Mouse (Mus musculus): ENCODE data around the gene Rcbtb1.
"Not testable (repeated sequence)": the region's sequence is repeated elsewhere in the genome, so short reads cannot be mapped to it uniquely, and the experiment has no call there.

The Rcbtb1 gene

DNA sequence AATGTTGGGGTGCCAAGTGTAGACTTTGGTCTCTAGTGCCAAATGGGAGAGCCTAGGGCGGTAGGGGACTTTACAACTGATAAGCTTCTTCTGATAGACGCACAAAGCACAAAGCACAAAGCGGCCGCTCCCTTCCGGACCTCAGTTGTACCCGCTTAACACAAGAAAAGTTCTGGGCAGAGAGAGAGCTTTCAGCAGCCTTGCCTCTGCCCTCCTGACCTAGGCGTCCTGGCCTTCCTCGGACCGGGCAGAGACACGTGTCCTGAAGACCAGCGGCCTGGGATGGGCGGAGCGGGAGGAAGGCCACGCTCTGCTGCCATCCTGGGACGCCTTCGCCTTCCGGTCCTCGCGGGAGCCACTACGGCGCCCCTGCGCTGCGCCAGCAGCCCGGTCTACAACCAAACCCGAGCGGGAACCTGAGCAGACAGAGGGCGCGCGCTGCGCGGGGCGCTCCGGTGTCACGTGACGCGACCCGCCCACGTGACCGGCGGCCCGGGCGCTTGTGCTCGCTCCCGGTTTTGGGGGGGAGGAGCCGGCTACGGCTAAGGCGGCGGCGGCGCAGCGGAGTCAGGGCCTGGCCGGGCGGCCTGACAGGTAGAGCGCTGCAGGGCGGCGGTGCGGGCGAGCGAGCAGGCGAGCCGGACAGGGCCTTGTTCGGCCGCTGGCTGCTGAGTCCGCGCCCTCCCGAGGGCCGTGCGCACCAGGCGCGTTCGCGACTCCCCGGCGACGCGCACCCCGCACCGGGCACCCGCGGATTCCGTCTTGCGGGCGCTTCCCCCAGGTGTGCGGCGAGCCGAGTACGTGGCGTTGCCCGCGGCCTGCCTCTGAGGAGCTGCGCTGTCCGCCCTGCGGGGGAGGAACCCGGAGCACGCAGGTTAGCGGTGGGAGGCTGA lies at the start of gene Rcbtb1:
TSS of gene Rcbtb1 (plus strand) at position 499 of the 893 bp plus-strand sequence.
- DNase-seq = peak; percentile 97

DNA sequence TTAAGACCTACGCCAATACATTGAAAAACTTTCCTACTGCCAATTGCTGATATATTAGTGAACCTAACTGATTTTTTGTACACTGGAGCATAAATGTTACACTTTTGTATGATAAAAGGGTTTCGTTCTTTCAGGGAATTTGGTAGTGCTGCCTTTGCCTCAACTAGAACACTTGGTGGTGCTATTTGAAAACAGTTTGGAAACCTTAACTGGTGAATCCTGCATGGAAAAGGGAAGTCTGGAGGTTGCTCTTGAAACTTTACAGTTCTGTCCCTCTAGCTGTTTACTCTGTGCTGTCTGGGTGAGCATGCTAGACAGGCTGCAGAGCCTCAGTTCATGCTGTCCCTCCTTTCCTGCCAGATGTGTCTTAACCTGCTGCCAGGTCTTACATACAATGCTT lies 45.4 kb upstream of the Rcbtb1 start:
- DNase-seq = no peak

DNA sequence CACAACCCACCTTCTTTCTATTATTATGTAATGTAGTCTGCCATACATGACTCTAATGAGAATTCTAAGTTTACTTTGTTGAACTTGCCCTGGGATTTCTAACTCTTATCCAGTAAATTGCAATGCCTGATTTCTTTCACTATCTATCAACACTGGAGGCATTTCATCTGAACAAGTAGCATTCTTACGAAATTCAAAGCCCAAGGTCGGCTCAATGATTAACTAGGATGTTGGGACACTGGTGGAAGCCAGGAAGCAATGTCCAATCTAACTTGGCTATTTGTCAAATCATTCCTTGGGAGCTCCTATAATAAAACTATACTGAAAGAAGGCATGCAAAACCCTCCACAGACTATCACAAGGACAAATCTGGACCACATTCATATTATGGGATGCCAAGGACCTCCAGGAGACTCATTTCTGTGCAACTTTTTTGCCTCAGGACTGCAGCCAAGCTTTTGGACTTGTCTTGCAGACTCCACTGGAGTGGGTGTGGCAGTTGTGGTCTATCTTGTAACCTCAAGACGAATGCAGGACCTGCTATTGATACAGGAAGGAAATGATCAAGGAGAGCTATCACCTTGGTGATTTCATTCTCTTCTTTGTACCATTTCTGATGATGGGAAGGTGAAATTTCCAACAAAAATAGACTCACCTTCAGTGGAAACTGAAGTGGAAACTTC lies 43.9 kb upstream of the Rcbtb1 start:
- DNase-seq = no peak

DNA sequence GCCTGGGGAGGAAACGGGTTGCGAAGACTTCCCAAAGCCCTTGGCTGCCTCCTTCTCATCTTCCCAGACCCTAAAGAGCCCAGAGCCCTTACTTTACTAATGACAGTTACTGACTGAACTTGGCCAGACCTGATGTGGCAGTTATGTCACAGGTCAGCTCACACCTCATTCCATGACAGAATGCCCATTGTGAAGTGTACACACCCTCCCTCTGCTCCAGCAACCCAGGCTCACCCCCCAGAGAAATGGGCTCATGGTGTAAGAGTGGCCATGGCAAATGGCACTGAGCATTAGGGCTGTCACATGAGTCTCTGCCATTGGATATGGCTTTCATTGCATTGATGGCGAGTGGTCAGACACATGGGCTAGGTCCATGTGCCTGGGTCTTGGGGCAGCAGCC lies 22.4 kb upstream of the Rcbtb1 start, which contains the start of gene Gm5142:
TSS of gene Gm5142 (minus strand) at position 101 of the 400 bp plus-strand sequence.
- no peak for DNase-seq

- no peak for DNase-seq
These were observed 18.3 kb upstream of the Rcbtb1 start for GRCm38 (mm10) chr14:59182732-59183131.

DNA sequence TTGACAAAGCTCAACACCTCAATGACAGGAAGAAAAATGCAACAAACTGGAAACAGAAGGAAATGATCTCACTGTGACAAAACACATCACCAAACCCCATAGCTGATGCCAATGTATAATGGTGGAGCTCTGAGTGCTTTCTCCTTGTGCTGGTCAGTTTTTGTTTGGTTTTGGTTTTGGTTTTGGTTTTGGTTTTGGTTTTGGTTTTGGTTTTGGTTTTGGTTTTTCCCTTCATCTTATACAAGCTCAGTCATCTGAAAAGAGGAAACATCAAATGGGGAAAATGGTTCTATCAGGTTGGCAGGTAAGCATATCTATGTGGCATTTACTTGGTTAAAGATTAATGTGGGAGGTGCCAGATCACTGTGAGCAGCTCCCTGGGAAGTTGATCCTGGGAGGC lies 15.5 kb upstream of the Rcbtb1 start:
- no peak for DNase-seq

GRCm38 (mm10) chr14:59186121-59186520 lies 14.9 kb upstream of the Rcbtb1 start:
- no peak for DNase-seq

- DNase-seq = no peak
These were observed 701 bp downstream of the Rcbtb1 start for GRCm38 (mm10) chr14:59201604-59202215.

DNA sequence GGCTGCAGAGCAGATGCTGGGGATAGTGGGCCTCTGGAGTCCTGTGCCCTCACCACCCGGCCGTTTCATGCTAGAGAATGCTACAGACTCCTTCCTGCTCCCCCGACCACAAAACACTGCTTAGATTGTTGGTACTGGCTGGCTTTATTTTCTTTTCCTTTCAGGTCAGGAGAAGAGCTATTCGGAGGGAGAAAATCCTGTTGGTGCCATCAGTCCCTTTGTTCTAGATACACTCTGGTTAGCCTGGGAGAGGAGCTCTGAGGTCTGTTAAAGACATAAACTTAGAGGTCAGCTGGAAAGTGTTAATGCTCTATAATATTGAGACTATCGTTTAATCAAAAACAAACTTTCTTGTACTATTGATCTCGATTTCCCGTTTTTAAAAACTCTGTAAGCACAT lies 4.5 kb downstream of the Rcbtb1 start:
- no peak for DNase-seq

- no peak for DNase-seq
These were observed 5.1 kb downstream of the Rcbtb1 start for GRCm38 (mm10) chr14:59205976-59206583.

DNA sequence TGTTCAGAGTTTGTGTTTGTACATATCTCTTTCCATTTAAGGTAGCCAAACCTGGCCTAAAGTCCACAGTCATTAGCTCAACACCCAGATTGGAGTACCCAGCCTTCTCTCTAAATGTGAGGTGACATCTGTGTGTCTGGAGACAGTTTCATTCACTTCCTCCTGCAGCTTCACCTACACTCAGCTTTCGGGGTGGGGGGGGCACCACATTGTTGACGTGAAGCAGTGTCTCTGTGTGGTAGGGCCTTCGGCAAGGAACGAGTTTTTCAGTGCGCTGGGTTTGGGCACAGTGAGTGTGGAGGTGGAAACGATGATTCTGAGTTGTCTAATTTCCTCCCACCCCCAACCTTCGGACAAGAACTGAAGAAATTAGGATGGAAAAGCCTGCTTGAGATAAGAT lies 8.0 kb downstream of the Rcbtb1 start:
- no peak for DNase-seq

DNA sequence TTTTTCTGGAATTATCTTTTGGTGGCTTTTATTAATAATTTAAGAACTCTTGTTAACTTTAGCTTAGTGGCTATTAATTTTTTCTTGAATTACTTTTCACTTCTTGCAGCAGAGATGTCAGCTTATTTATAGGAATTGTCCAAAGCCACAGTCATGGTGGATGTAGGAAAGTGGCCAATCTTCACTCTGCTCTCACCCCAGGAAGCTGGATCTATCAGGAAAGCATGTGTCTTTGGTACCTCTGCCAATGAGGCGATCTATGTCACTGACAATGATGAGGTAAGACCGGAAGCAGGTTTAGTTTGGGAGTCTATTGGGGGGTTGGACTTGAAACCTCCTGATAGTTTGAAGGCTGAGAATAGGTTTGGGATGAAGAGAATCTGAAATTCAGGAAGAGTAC lies 8.8 kb downstream of the Rcbtb1 start:
- no peak for DNase-seq

- no peak for DNase-seq
These were observed 18.2 kb downstream of the Rcbtb1 start for GRCm38 (mm10) chr14:59219241-59219640.

GRCm38 (mm10) chr14:59226240-59226639 lies 25.2 kb downstream of the Rcbtb1 start:
- DNase-seq = no peak

GRCm38 (mm10) chr14:59229822-59230221 lies 28.8 kb downstream of the Rcbtb1 start:
- DNase-seq = no peak

DNA sequence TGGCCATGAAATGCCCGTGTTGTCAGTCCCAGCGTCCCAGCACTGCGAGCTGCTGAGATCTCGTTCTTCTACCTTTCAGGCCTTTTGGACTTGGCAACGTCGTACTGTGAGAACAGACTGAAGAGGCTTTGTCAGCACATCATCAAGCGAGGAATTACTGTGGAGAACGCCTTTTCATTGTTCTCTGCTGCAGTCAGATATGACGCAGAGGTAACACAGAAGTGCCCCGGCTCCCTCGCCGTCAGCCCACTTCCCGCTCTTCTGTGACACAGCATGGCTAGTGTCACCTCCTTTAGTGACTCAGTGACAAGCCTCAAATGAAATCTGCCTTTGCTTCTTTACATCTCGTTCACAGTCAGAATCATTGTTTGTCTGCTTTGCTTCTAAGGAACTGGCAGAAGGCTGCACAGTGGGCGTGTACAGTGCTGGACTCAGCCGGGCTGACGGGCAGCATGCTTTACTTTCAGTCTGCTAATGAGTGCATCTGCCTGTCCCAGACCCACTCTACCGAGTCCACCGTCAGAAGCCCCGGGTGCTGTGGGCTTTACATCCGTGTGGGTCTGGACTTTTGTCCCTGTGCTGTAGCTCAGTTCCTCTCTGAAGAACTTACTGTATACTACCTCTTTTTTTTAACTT lies 29.4 kb downstream of the Rcbtb1 start:
- DNase-seq = no peak

- DNase-seq = no peak
These were observed 31.0 kb downstream of the Rcbtb1 start for GRCm38 (mm10) chr14:59232003-59232402.

DNA sequence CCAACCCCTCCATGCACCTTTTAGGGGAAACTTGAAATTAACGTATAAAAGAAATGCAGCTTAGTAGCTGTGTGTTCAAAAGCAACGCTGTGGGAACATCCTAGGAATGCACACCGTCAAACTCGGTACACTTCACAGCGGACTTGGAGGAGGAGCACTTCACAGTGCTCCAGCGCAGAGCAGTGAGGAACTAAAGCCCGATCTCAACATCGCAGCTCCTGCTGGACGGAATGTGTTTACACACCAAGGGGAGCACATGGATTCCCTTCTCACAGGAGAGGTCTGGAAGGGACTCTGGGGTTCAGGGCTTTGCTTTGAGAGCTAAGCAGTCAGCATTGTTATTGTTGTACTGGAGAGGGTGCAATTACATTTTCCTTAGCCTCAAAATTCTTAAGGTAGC lies 32.6 kb downstream of the Rcbtb1 start:
- DNase-seq = no peak

DNA sequence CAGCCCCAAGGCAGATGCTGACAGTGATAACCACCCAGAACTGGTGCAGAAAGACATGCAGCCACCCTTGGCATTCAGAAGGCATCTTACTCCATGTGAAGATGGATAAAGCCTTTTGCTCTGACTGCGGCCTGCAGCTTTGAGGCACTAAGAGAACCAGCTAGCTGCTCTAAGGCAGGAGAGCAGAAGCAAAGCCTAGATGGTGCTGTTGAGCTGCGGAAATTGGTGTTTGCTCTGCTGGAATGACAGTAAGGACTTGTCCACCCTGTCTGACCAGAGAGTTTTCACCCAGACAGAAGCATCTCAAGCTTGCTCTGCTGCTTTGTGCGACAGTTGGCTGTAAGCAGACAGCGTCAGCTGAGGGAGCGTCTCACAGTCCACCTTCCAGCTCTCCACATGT lies 49.3 kb downstream of the Rcbtb1 start:
- DNase-seq = not testable (repeated sequence)

DNA sequence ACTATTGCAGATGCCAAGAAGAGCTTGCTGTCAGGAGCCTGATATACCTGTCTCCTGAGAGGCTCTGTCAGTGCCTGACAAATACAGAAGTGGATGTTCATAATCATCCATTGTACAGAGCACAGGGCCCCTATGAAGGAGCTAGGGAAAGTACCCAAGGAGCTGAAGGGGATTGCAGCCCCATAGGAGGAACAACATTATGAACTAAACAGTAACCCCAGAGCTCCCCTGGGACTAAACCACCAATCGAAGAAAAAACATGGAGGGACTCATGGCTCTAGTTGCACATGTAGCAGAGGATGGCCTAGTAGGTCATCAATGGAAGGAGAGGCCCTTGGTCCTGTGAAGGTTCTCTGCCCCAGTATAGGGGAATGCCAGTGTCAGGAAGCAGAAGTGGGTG lies 54.9 kb downstream of the Rcbtb1 start:
- not testable (repeated sequence) for DNase-seq

- DNase-seq = peak; percentile 9
These were observed 59.0 kb downstream of the Rcbtb1 start, which contains the start of gene Gm6904 for GRCm38 (mm10) chr14:59260056-59260455. Gene Gm6904 (minus strand): TSS chr14:59260216.

- DNase-seq = not testable (repeated sequence)
These were observed 74.0 kb downstream of the Rcbtb1 start for GRCm38 (mm10) chr14:59274961-59275360.
